10 mouse cellular contexts compared by ENCODE assay signal in genomic region chr13:112063409-112064111, GRCm38 (mm10).
DNase-seq lines count a peak whose midpoint lies in the region; ATAC-seq lines count a peak whose summit lies in the region.
"Had no signal": no experiment of that assay in that cellular context is flagged by ENCODE, and none has a peak within 500 bp of the region (broad histone marks: within the 10 kb centered on the region; RNA-seq: fewer than 3 reads in every experiment).

No protein-coding gene starts in this region.

- H3K27me3 ChIP-seq in heart, embryonic 11.5 days (ENCODE audit: control insufficient read depth, insufficient read depth, low read length): no peaks in the 10 kb centered on the region
- no peaks in the 10 kb centered on the region for H3K27me3 ChIP-seq in midbrain, embryonic 10.5 days (ENCODE audit: low read depth, poor library complexity, severe bottlenecking)
- H3K27me3 ChIP-seq: heart, embryonic 13.5 days had no signal

- DNase-seq in heart, adult 11 months: peak; percentile 87
- peak; percentile 78 for DNase-seq in induced T-regulatory cell, adult 2 months (ENCODE audit: low read depth)
- DNase-seq in thymus, postnatal 0 days (ENCODE audit: low spot score): peak; percentile 81
- no peak for DNase-seq in midbrain, embryonic 10.5 days (ENCODE audit: low spot score)
- no peak for DNase-seq in left cerebral cortex, adult 9 months (ENCODE audit: low spot score in 2 of 2)

- ATAC-seq in heart, embryonic 11.5 days (replicated peaks; ENCODE audit: insufficient number of reproducible peaks, low FRiP score, low TSS enrichment): no peak
- peak; percentile 88 for ATAC-seq in activated CD4-positive, CD25-positive, alpha-beta regulatory T cell, adult 4 months
- no peak for ATAC-seq in frontal cortex, adult (ENCODE audit: low TSS enrichment)

- no peak overlapping the region for H3K4me2 ChIP-seq in heart, embryonic 11.5 days
- H3K4me2 ChIP-seq: heart, embryonic 13.5 days; midbrain, embryonic 11.5 days had no signal

- no peak overlapping the region for H3K4me3 ChIP-seq in heart, embryonic 11.5 days (ENCODE audit: low read depth, low read length)
- H3K4me3 ChIP-seq in midbrain, embryonic 10.5 days: no peak overlapping the region
- H3K4me3 ChIP-seq: heart, embryonic 13.5 days had no signal

- no peak overlapping the region for H3K9ac ChIP-seq in heart, embryonic 11.5 days (ENCODE audit: low read depth, low read length)
- H3K9ac ChIP-seq: heart, embryonic 13.5 days had no signal

- H3K27ac ChIP-seq in heart, embryonic 11.5 days (ENCODE audit: low read depth, low read length): no peak overlapping the region
- no peak overlapping the region for H3K27ac ChIP-seq in midbrain, embryonic 10.5 days (replicated peaks)
- H3K27ac ChIP-seq: heart, embryonic 13.5 days had no signal

- H3K4me1 ChIP-seq in heart, embryonic 11.5 days (ENCODE audit: control insufficient read depth, insufficient read depth, low read length): peaks cover 8% of the 10 kb centered on the region; the same call in 1 of the 2 replicates
- H3K4me1 ChIP-seq in midbrain, embryonic 10.5 days: no peaks in the 10 kb centered on the region

- WGBS in heart, embryonic 11.5 days (ENCODE audit: insufficient replicate concordance): 52% methylated on average over 11 of the region's 11 CpGs
- WGBS in midbrain, embryonic 10.5 days: 78% methylated on average over 11 of the region's 11 CpGs

- H3K36me3 ChIP-seq in heart, embryonic 11.5 days (ENCODE audit: control insufficient read depth, insufficient read depth, low read length): no peaks in the 10 kb centered on the region
- H3K36me3 ChIP-seq in midbrain, embryonic 10.5 days: no peaks in the 10 kb centered on the region
- H3K36me3 ChIP-seq: heart, embryonic 13.5 days had no signal

- H3K9me3 ChIP-seq in heart, embryonic 11.5 days (replicated peaks; ENCODE audit: control insufficient read depth, low read length): no peaks in the 10 kb centered on the region
- no peaks in the 10 kb centered on the region for H3K9me3 ChIP-seq in midbrain, embryonic 10.5 days (replicated peaks)
- H3K9me3 ChIP-seq: heart, embryonic 13.5 days had no signal

Comparison
In these comparisons a context has a peak if more than half of its experiments do, and no peak if none do; other contexts are left out.
1. DNase-seq: peak in heart, adult 11 months (single experiment), induced T-regulatory cell, adult 2 months (single experiment) and thymus, postnatal 0 days (single experiment); none in midbrain, embryonic 10.5 days (single experiment) and left cerebral cortex, adult 9 months (0 of 2).